Mouse (Mus musculus) olfactory bulb, adult 2 months (tissue): ENCODE measurements at regions not wholly inside any gene's neighbourhood (a gene's known extent, or its start where the extent isn't known, plus 50 kb on each side); places are given as distances from the start of the nearest gene placed in this dataset.

Experiments used
- CTCF ChIP-seq: fragments of 200-500 bp; IDR thresholded peaks from 2 replicates; pipeline ENCODE4 v1.5.1; 2012; ENCODE audit warnings: low read depth, mild to moderate bottlenecking, low read length, moderate library complexity; ENCODE audit not compliant: insufficient read depth
- POLR2A ChIP-seq: fragments of 200-500 bp; IDR thresholded peaks from 2 replicates; pipeline ENCODE4 v1.6.1; 2012; ENCODE audit warnings: mild to moderate bottlenecking, low read depth, low read length, moderate library complexity; ENCODE audit not compliant: insufficient read depth

DNA sequence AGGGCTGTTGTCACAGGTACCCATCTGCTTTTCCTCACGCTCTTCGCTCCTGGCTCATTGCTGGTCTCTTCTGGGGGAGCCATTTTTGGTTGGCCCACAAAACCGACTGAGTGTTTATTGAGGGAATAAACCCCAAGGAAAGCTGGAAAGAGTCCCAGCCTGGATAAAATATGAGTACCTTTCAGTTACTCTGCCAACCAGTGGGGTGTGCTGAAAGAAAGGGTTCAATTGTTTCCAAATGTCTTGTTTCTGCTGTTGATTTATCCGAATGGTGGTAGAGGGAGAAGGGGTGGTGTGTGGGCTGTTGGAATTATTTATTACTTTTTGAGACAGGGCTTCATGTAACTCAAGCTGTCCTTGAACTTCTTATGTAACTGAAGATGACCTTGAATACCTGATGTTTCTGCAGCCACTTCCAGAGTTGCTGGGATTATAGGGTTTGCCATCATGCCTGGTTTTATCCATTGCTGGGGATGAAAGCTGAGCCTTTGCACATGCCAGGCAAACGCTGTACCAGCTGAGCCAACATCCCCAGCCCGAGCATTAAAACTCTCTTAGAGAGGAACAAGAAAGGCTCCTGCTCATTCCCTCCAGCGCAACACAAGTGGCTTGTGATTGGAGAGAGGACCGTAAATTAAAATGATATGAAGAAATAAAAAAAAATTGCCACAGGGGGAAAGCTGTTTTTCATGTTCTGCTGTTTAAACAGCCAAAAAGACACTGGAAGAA, 194.1 kb downstream of the Hhipl2 start:
- no peak for TF ChIP-seq CTCF
- no peak for TF ChIP-seq POLR2A
